Mouse (Mus musculus): Measurements from ENCODE around the gene Atp5s. TPM values are rescaled to one million over a fixed set of nuclear protein-coding genes. Genes with fewer than 3 reads are reported as not detected.

Gene Atp5s
- polyA plus RNA-seq, 1 experiment from 2014 or later = 21.2 TPM

DNA sequence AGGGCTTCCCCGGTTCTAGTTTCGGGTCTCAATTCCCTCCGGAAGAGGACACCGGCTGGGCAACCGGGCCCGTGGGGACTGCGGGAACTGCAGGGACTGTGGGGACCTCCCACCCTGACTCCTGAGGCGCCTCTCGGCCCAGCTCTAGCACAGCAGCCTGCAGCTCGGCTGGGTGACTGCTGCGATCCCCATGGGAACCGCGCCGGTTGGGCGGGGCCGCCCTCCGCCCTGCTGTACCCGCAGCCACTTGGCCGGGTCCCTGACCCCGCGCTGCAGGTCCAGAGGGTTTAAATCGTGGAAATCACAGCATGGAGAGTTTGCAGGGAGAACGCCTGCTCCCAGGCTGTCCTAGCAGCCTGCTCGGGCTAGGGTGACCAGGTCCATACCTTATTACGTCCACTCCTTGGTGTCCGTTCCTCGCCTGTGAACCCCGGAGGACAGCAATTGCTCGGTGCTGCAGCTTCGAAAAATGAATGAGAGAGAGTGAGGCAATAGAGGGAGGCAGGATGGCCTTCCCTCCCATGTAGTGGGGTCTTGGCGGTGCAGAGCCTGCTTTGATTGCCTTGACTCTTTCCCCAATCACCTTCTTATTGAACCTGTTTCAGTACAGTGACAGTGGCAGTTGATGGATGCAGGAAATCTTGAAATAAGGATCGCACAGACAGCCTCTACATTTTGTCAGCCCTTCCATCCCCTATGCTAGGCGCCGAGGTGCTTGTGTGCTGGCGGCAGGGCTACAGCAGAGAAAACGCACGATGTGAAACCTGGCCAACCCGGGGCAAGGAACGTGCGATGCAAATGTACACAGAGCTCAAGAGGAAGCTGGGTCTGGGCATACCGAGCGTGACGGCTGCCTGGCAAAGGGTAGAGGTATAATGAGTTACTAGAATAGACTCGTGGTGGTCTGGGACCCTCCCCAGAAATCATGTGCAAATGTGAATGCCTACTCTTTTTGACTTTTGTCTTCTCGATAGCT, 66.1 kb downstream of the Atp5s start, which contains the start of gene Cdkl1:
Gene Cdkl1 (minus strand): TSS at position 738 of the 976 bp plus-strand sequence.
- 1% methylated on average over 45 of the region's 45 CpGs for WGBS
- H3K9me3 ChIP-seq = no peaks in the 10 kb centered on the region
- H3K27me3 ChIP-seq (ENCODE audit: insufficient read depth, poor library complexity, severe bottlenecking) = peaks cover 46% of the 10 kb centered on the region
- peak; percentile 77 for DNase-seq (ENCODE audit: low spot score)
- H3K4me1 ChIP-seq (replicated peaks) = peaks cover 17% of the 10 kb centered on the region
- peak within 1 kb of the TSS; percentile 68 for H3K4me3 ChIP-seq
- peak within 1 kb of the TSS; percentile 80 for H3K27ac ChIP-seq
- no peaks in the 10 kb centered on the region for H3K36me3 ChIP-seq

MicroRNAs within 50 kb of the gene (microRNA counts, 519-probe panel; counts per million panel counts)
- 1,255 counts per million, percentile 77 among the panel's probes with 10 or more counts for microRNA mmu-miR-681

Other genes starting within 250 kb of the Atp5s start
- gene Vcpkmt, start 141.9 kb upstream of the Atp5s start, polyA plus RNA-seq (2016; fragmentation: Nextera tagmentation; extraction: Ambion mirVana) = 21.3 and 24.9 TPM in 2 replicates
- 8.5 and 10.1 TPM in 2 replicates for gene Sos2, start 43.1 kb upstream of the Atp5s start, polyA plus RNA-seq (2016; fragmentation: Nextera tagmentation; extraction: Ambion mirVana)
- 12.8 and 17.2 TPM in 2 replicates for gene L2hgdh, start 77 bp upstream of the Atp5s start, polyA plus RNA-seq (2016; fragmentation: Nextera tagmentation; extraction: Ambion mirVana)
- gene Cdkl1, start 66.3 kb downstream of the Atp5s start, polyA plus RNA-seq (2016; fragmentation: Nextera tagmentation; extraction: Ambion mirVana) = 0.62 and 0.71 TPM in 2 replicates
- 22.5 and 45.8 TPM in 2 replicates for gene Atl1, start 167.7 kb downstream of the Atp5s start, polyA plus RNA-seq (2016; fragmentation: Nextera tagmentation; extraction: Ambion mirVana)
- gene Map4k5, start 168.2 kb downstream of the Atp5s start, polyA plus RNA-seq (2016; fragmentation: Nextera tagmentation; extraction: Ambion mirVana) = 23.2 and 25.2 TPM in 2 replicates

Data from hindbrain, embryonic 10.5 days (tissue).